Mouse (Mus musculus): ENCODE results near the gene Cchcr1. TPM values are rescaled to one million over a fixed set of nuclear protein-coding genes. Genes with fewer than 3 reads are reported as not detected.
"Not testable (repeated sequence)": the region's sequence is repeated elsewhere in the genome, so short reads cannot be mapped to it uniquely, and the experiment has no call there.

Gene Cchcr1
- polyA plus RNA-seq (2015; fragmentation: Nextera tagmentation; extraction: Ambion mirVana): 8.2 and 9.1 TPM in 2 replicates

GRCm38 (mm10) chr17:35516652-35517500 is at the start of gene Cchcr1, which contains the start of gene Tcf19:
TSS of gene Cchcr1 (plus strand) at chr17:35517100.
TSS of gene Tcf19 (minus strand) at chr17:35516824.
- Histone ChIP-seq H3K27me3 (ENCODE audit: insufficient read depth, low read length) (no peaks in the 10 kb centered on the region), H3K9me3 (replicated peaks; ENCODE audit: low read length) (no peaks in the 10 kb centered on the region), H3K27ac (no peak within 1 kb of the TSS), H3K36me3 (ENCODE audit: insufficient read depth, low read length) (0 out of 2 replicates have a peak, but pooled peaks cover 2% of the 10 kb centered on the region), H3K4me3 (replicated peaks; ENCODE audit: low read depth, low read length) (peak within 1 kb of the TSS; percentile 52), H3K9ac (ENCODE audit: low read depth, low read length) (peak within 1 kb of the TSS; percentile 58), H3K4me2 (ENCODE audit: low read length) (peak within 1 kb of the TSS; percentile 80), H3K4me1 (replicated peaks; ENCODE audit: insufficient read depth, low read length) (peaks cover 11% of the 10 kb centered on the region)
- peak; percentile 99 for DNase-seq (ENCODE audit: low spot score)
- ATAC-seq (replicated peaks; ENCODE audit: low FRiP score, low read depth): peak; percentile 93
- 2% methylated on average over 65 of the region's 67 CpGs for WGBS
- no peak for TF ChIP-seq CTCF (IDR thresholded peaks at IDR 0.05; ENCODE audit: low read depth)

DNA sequence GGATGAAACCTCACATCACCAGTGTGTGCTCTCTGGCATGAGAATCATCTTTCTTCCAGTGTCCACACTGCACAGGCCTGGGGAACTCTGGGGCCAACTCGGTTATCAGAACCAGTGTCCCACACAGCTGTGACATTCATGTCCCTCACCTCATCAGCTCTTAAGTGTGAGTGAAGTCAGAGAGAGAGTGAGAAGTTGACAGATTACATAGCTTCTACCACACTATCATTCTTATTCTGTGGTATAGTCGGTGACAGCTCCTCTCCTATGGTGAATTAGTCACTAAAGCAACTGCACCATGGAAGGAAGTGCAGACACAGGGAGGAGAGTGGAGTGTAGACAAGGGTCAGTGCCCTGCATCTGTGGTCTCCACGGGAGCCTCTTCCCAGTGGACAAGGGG is 48.0 kb upstream of the Cchcr1 start:
- not testable (repeated sequence) for H3K4me3 ChIP-seq (replicated peaks; ENCODE audit: low read depth, low read length); DNase-seq (ENCODE audit: low spot score); ATAC-seq (replicated peaks; ENCODE audit: low FRiP score, low read depth); H3K36me3 ChIP-seq (ENCODE audit: insufficient read depth, low read length); H3K27ac ChIP-seq; H3K4me2 ChIP-seq (ENCODE audit: low read length); H3K9me3 ChIP-seq (replicated peaks; ENCODE audit: low read length); H3K4me1 ChIP-seq (replicated peaks; ENCODE audit: insufficient read depth, low read length); H3K9ac ChIP-seq (ENCODE audit: low read depth, low read length)
- 63% methylated on average over 3 of the region's 3 CpGs for WGBS
- peaks cover 20% of the 10 kb centered on the region for H3K27me3 ChIP-seq (ENCODE audit: insufficient read depth, low read length)

DNA sequence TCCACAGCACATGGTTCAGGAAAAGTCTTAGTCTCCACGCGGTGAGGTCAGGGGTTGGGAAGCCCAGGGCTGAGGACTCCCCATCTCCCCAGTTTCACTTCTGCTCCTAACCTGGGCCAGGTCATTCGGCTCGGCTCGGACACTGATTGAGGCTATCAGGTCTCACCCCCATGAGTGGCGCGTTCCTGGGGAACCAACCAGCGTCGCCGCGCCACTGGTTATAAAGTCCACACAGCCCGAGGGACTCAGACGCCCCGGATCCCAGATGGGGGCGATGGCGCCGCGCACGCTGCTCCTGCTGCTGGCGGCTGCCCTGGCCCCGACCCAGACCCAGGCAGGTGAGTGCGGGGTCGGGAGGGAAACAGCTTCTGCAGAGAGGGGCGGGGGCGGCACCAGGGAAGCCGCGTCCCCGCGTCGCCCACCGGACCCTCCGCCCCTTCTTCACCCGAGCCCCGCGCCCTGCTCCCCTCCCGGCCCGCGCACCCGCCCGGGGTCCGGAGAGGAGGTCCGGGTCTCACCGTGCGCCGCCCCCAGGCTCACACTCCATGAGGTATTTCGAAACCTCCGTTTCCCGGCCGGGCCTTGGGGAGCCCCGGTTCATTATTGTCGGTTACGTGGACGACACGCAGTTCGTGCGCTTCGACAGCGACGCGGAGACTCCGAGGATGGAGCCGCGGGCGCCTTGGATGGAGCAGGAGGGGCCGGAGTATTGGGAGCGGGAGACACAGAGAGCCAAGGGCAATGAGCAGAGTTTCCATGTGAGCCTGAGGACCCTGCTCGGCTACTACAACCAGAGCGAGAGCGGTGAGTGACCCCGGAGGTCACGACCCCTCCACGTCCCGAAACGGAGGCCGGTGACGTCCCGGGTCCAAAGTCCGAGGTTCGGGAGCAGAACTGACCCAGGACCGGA is 46.8 kb upstream of the Cchcr1 start, which contains the start of gene H2-Q10:
TSS of gene H2-Q10 (plus strand) at position 248 of the 910 bp plus-strand sequence.
- H3K4me1 ChIP-seq (replicated peaks; ENCODE audit: insufficient read depth, low read length): 0 out of 2 replicates have a peak, but pooled peaks cover 8% of the 10 kb centered on the region
- H3K36me3 ChIP-seq (ENCODE audit: insufficient read depth, low read length): no peaks in the 10 kb centered on the region
- peaks cover 20% of the 10 kb centered on the region for H3K27me3 ChIP-seq (ENCODE audit: insufficient read depth, low read length)
- peak within 1 kb of the TSS; percentile 45 for H3K4me3 ChIP-seq (replicated peaks; ENCODE audit: low read depth, low read length)
- peak within 1 kb of the TSS; percentile 42; the same call in 1 of the 2 replicates for H3K9ac ChIP-seq (ENCODE audit: low read depth, low read length)
- no peak within 1 kb of the TSS for H3K27ac ChIP-seq
- H3K4me2 ChIP-seq (ENCODE audit: low read length): peak within 1 kb of the TSS; percentile 92
- peak; percentile 10 for DNase-seq (ENCODE audit: low spot score)
- no peaks in the 10 kb centered on the region for H3K9me3 ChIP-seq (replicated peaks; ENCODE audit: low read length)
- TF ChIP-seq CTCF (IDR thresholded peaks at IDR 0.05; ENCODE audit: low read depth): no peak
- peak; percentile 40; the same call in 1 of the 2 replicates for ATAC-seq (replicated peaks; ENCODE audit: low FRiP score, low read depth)
- WGBS: under 1% methylated on average over 78 of the region's 80 CpGs

DNA sequence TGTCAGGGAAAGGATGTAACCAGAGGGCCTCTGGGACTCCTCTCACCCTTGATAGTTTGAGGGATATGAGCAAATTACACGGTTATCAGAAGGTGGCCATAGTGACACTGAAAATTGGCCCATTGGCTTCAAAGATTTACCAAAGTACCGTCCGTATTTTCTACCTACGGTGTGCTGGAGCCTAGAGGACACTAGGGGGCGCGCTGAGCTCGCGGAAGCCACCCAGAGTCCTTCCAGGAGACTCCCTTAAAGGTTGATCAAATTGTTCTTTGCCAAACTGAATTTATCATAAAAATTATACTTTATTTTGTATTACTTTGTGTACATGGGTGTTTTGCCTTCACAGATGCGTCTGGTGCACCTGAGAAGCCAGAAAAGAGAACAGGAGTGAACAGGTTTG is 32.8 kb upstream of the Cchcr1 start:
- Histone ChIP-seq H3K36me3 (ENCODE audit: insufficient read depth, low read length) (no peaks in the 10 kb centered on the region), H3K27ac (no peak overlapping the region), H3K27me3 (ENCODE audit: insufficient read depth, low read length) (no peaks in the 10 kb centered on the region), H3K4me3 (replicated peaks; ENCODE audit: low read depth, low read length) (no peak overlapping the region), H3K4me1 (replicated peaks; ENCODE audit: insufficient read depth, low read length) (no peaks in the 10 kb centered on the region), H3K4me2 (ENCODE audit: low read length) (no peak overlapping the region), H3K9ac (ENCODE audit: low read depth, low read length) (no peak overlapping the region), H3K9me3 (replicated peaks; ENCODE audit: low read length) (no peaks in the 10 kb centered on the region)
- peak; percentile 92 for TF ChIP-seq CTCF (IDR thresholded peaks at IDR 0.05; ENCODE audit: low read depth)
- DNase-seq (ENCODE audit: low spot score) (peak; percentile 78), ATAC-seq (replicated peaks; ENCODE audit: low FRiP score, low read depth) (no peak)
- under 1% methylated on average over 9 of the region's 9 CpGs for WGBS

DNA sequence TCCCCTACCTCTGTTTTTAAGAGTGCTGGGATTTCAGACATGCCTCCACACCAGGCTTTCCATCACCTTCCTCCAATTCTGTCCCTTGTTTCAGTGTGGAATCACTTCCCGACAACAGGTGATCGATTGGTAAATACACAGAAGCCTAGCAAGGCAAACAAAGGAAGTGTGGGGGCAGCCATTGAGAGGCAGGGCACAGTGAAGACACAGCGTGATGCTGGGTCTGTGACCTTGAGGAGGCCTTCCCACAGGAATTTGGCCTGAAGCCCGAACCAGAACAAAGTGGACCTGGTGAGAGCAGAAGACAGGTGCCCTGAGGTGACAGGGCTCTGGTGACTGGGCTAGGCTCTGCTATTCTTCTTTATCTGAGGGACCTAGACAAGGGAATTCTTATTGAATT is 31.2 kb upstream of the Cchcr1 start:
- Histone ChIP-seq H3K27me3 (ENCODE audit: insufficient read depth, low read length) (no peaks in the 10 kb centered on the region), H3K9ac (ENCODE audit: low read depth, low read length) (no peak overlapping the region), H3K4me2 (ENCODE audit: low read length) (no peak overlapping the region), H3K36me3 (ENCODE audit: insufficient read depth, low read length) (no peaks in the 10 kb centered on the region), H3K4me1 (replicated peaks; ENCODE audit: insufficient read depth, low read length) (no peaks in the 10 kb centered on the region), H3K9me3 (replicated peaks; ENCODE audit: low read length) (no peaks in the 10 kb centered on the region), H3K27ac (no peak overlapping the region), H3K4me3 (replicated peaks; ENCODE audit: low read depth, low read length) (no peak overlapping the region)
- 38% methylated on average over 4 of the region's 4 CpGs for WGBS
- ATAC-seq (replicated peaks; ENCODE audit: low FRiP score, low read depth) (no peak), DNase-seq (ENCODE audit: low spot score) (no peak)
- no peak for TF ChIP-seq CTCF (IDR thresholded peaks at IDR 0.05; ENCODE audit: low read depth)

- no peaks in the 10 kb centered on the region for H3K27me3 ChIP-seq (ENCODE audit: insufficient read depth, low read length)
- ATAC-seq (replicated peaks; ENCODE audit: low FRiP score, low read depth): no peak
- WGBS: 60% methylated on average over 10 of the region's 10 CpGs
Observed at GRCm38 (mm10) chr17:35486726-35487125, 30.2 kb upstream of the Cchcr1 start.

More at GRCm38 (mm10) chr17:35486726-35487125, 30.2 kb upstream of the Cchcr1 start:
- Histone ChIP-seq H3K9me3 (replicated peaks; ENCODE audit: low read length) (no peaks in the 10 kb centered on the region), H3K36me3 (ENCODE audit: insufficient read depth, low read length) (no peaks in the 10 kb centered on the region), H3K9ac (ENCODE audit: low read depth, low read length) (no peak overlapping the region), H3K4me2 (ENCODE audit: low read length) (no peak overlapping the region), H3K27ac (no peak overlapping the region), H3K4me3 (replicated peaks; ENCODE audit: low read depth, low read length) (no peak overlapping the region), H3K4me1 (replicated peaks; ENCODE audit: insufficient read depth, low read length) (no peaks in the 10 kb centered on the region)
- DNase-seq (ENCODE audit: low spot score): no peak
- TF ChIP-seq CTCF (IDR thresholded peaks at IDR 0.05; ENCODE audit: low read depth): no peak
